Mouse (Mus musculus) liver, postnatal 0 days (tissue): Measurements from ENCODE around the gene Tuba3a.

Experiments
- CTCF ChIP-seq: sonication (generic); IDR thresholded peaks from 2 replicates; pipeline ENCODE4 v1.5.1; 2016; ENCODE audit warnings: antibody characterized with exemption, low read depth
- EP300 ChIP-seq: IDR thresholded peaks from 2 replicates; pipeline ENCODE4 v1.6.1; 2016; ENCODE audit warnings: antibody characterized with exemption, low read depth, mild to moderate bottlenecking

- no peak for TF ChIP-seq EP300
- TF ChIP-seq CTCF, result no peak
These were observed 5.5 kb upstream of the Tuba3a start for GRCm38 (mm10) chr6:125291329-125291728.
